Mouse (Mus musculus): ENCODE measurements around the gene Cabp1.

- TF ChIP-seq POLR2A (IDR thresholded peaks at IDR 0.05; ENCODE audit: insufficient read depth, low read length) = no peak
- TF ChIP-seq CTCF (IDR thresholded peaks at IDR 0.05; ENCODE audit: low read depth, low read length) = no peak
- no peak for TF ChIP-seq EP300 (IDR thresholded peaks at IDR 0.05; ENCODE audit: insufficient read depth, low read depth, low read length)
Measured at GRCm38 (mm10) chr5:115132465-115132864, 61.7 kb downstream of the Cabp1 start.
